Mouse (Mus musculus) 3134 (cell line): Measurements from ENCODE around the gene Cdc42ep4.

Experiments used
- DNase-seq: peaks from one replicate; pipeline ENCODE4 v3.0.0-alpha.2; 2011; ENCODE audit warnings: low spot score; ENCODE audit not compliant: insufficient read length; ENCODE audit errors: extremely low read depth

The Cdc42ep4 gene

GRCm38 (mm10) chr11:113751484-113752084, at the start of gene Cdc42ep4:
TSS of gene Cdc42ep4 (minus strand) at chr11:113751881.
- DNase-seq: peak; percentile 95

- DNase-seq: no peak
Observed at GRCm38 (mm10) chr11:113800026-113800425, 48.3 kb upstream of the Cdc42ep4 start.

DNA sequence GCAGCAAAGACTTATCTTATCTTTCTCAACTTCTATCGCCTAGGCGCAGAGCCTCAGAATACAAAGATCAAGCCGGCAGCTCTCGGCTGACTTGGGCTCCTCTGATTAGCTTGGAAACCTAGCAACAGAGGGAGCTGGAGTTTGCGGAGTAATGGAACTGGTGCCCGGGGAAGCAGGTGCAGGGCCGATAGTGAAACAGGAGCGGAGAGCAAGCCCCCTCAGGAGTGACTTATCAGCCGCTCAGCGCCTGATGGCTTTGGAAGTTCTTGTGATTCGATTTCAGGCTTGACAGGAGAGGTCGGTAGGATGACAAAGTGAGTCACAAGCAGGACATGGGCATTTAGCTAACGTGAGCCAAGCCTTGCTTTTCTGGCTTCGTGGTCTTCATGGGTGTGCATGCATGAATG, 47.4 kb upstream of the Cdc42ep4 start:
- DNase-seq: no peak

- no peak for DNase-seq
Observed at GRCm38 (mm10) chr11:113798011-113798410, 46.3 kb upstream of the Cdc42ep4 start.

GRCm38 (mm10) chr11:113797014-113797983, 45.6 kb upstream of the Cdc42ep4 start:
- DNase-seq: no peak

GRCm38 (mm10) chr11:113795846-113796245, 44.2 kb upstream of the Cdc42ep4 start:
- no peak for DNase-seq

GRCm38 (mm10) chr11:113791357-113792215, 39.9 kb upstream of the Cdc42ep4 start:
- no peak for DNase-seq

DNA sequence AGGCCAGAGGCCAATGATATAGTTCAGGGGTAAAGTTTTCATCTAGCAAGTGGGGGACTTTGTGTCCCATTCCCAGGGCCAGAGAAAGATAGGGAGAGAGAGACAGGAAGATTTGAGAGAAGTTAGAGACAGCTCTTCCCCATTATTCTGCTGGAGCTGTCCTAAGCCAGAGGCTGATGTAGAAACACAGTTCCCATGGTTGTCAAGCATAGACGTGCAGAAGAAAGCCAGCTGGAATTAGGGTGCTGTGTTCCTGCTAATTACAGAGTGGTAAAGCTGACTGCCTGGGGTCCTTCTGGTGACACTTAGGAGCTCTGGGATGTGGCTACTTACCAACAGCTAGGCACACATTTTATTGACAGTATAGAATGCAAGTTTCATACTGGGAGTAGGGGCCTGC, 37.4 kb upstream of the Cdc42ep4 start:
- DNase-seq: no peak

DNA sequence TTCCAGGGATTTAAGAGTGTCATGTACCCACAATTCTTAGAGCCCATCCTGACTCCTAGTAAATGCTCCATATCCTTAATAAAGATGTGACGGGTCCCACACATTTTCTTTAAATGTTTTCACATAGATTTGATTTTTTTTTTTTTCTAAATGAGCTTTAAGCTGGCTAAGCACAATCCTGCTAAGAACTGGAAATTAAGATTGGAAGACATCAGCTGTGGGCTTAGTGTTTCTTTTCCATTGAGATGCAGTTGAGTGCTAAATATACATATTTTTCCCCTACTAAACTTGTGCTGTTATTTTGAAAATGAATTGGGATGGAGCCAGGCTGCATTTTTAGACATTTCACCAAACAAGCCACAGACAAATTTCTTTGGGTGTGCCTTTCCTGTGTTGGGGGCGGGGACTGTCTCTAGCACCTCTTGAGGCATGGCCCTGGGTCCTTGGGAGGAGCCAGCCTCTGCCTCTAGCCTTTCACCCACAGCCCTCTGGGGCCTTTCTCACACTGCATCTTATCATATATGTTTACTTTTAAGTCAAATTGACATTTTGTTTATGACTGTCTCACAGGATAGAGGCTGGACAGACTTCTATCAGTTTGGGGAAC, 36.6 kb upstream of the Cdc42ep4 start:
- DNase-seq: no peak

- DNase-seq: no peak
Observed at GRCm38 (mm10) chr11:113787432-113788182, 35.9 kb upstream of the Cdc42ep4 start.

DNA sequence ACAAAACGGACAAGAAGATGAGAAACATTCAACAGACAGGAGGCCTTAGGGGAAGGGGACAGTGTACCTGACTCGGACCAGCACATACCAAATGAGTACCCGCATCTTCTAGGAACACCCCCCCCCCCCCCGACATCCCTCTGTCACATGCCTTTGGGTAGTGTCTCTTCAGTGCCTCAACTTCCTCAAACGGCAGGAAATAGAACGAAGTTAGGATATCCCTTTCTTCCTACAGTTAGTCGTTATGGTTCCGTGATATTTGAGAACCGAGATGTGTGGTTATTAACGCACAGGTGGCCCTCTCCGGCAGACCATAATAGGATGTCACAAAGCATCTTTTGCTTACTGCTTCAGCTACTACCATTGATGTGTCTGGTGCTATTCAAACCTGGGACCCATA, 35.3 kb upstream of the Cdc42ep4 start:
- no peak for DNase-seq

DNA sequence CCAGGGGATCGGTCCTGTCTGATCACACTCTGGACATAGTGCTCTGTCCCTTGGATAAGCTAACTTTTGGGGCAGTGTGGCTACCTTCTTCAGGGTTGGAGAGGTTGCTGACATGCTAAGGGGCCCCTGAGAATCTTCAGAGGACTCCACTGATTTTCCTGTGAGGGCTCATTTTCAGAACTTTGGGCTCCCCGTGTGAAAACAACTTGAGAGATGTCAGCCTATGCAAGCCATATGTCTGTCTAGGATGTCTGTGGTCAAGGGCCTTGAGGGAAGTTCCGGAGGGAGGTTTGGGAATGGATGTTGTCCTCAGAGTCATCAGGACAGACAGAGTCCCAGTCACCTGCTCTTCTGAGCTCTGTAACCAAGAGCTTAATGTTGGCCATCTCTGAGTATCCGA, 34.7 kb upstream of the Cdc42ep4 start:
- DNase-seq: no peak

- no peak for DNase-seq
Observed at GRCm38 (mm10) chr11:113785406-113786171, 33.9 kb upstream of the Cdc42ep4 start.

- no peak for DNase-seq
Observed at GRCm38 (mm10) chr11:113784656-113785396, 33.1 kb upstream of the Cdc42ep4 start.

DNA sequence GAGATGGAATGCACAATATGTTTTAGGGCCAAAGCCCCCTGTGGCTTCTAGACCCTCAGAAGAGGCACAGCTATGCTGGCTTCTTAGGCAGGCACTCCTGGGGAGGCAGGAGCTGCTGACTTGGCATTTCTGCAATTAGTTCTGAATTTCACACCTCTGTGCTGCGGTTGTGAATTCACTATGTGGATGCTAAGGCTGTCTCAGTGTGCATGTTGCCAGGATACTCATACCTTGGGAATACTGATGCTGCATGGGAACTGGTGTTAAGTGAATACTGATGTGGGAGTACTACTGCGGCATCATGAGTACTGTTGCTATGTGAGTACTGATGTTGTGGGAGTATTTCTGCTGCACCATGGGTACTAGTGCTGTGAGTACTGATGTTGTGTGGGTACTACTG, 30.8 kb upstream of the Cdc42ep4 start:
- DNase-seq: no peak

DNA sequence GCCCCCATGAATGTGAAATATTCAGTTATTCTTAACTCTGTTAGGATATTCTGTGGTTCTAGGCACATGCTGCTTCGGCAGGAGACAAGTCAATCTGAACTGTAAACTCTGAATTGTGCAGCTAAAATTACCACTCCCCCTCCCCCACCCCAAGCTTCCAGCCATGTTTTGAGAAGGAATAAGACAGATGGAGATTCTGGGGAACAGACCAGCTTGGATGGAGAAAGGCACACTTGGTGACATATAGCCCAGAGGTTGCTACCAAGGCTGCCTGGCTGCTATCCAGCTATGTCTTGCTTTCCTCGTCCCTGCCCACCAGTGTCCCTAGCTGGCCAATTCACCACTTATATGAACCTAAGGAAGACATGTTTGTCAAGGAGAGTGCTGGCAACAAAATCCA, 30.3 kb upstream of the Cdc42ep4 start:
- DNase-seq: no peak

DNA sequence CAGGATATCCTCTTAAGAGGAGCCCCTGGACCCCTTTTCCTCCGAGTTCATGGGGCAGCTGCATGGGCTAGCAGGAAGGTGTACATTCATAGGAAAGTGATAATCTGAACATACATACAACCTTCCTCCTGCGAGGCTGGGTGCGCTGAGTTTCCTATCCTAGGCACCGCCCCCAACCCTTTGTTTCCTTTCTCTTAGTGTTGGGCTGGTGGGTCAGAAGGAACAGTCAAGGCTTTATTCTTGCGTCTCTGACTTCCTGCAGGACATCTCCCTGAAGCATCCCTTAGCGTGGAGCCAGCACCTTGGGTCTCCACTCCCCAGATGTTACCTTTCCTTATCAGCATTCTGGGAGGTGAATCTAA, 28.0 kb upstream of the Cdc42ep4 start:
- DNase-seq: no peak
